Mouse (Mus musculus) lung, embryonic 16.5 days (tissue): ENCODE data around the gene Nudt3. TPM values are rescaled to one million over a fixed set of nuclear protein-coding genes. Genes with fewer than 3 reads are reported as not detected.
A peak's percentile ranks its signal among the peaks of the same experiment; 100 is the strongest.

ENCODE experiments used
- ATAC-seq: fragments of 200-750 bp; cut with Nextera tagmentation; 2 replicates; pipeline ENCODE4 v1.8.0; 2017; ENCODE audit warnings: low read depth, mild to moderate bottlenecking, moderate library complexity
- H3K27ac ChIP-seq: fragments of 300-500 bp; sonication (generic); 2 replicates; pipeline ENCODE4 v1.5.1; 2014; ENCODE audit warnings: mild to moderate bottlenecking, control low read depth, low read length
- H3K27me3 ChIP-seq: fragments of 300-500 bp; sonication (generic); 2 replicates; pipeline ENCODE4 v1.6.1; 2014; ENCODE audit warnings: low read depth, low read length, mixed read lengths; ENCODE audit not compliant: control insufficient read depth, insufficient read depth
- H3K36me3 ChIP-seq: fragments of 300-500 bp; sonication (generic); 2 replicates; pipeline ENCODE4 v1.6.1; 2014; ENCODE audit warnings: low read length; ENCODE audit not compliant: control insufficient read depth, insufficient read depth
- H3K4me1 ChIP-seq: fragments of 300-500 bp; sonication (generic); replicated peaks from 2 replicates; pipeline ENCODE4 v1.6.1; 2014; ENCODE audit warnings: low read length, mixed read lengths; ENCODE audit not compliant: control insufficient read depth, insufficient read depth
- H3K4me2 ChIP-seq: fragments of 300-500 bp; sonication (generic); 2 replicates; pipeline ENCODE4 v1.6.1; 2014; ENCODE audit warnings: low read depth, low read length, control low read depth
- H3K4me3 ChIP-seq: fragments of 300-500 bp; sonication (generic); 2 replicates; pipeline ENCODE4 v1.5.1; 2014; ENCODE audit warnings: mild to moderate bottlenecking, low read length, control low read depth
- H3K9ac ChIP-seq: fragments of 300-500 bp; sonication (generic); 2 replicates; pipeline ENCODE4 v1.6.1; 2014; ENCODE audit warnings: low read length, control low read depth
- H3K9me3 ChIP-seq: fragments of 300-500 bp; sonication (generic); 2 replicates; pipeline ENCODE4 v1.6.1; 2016; ENCODE audit warnings: low read length; ENCODE audit not compliant: control insufficient read depth
- whole genome bisulfite sequencing: fragments of 180-500 bp; shearing (Covaris S2); extraction: QIAGEN DNeasy Blood & Tissue Kit; methylation state at CpG from one replicate; pipeline ENCODE4 v1.1.7; 2014; 5-methylcytosine and 5-hydroxymethylcytosine counted together
- polyA plus RNA-seq: library from polyadenylated mRNA; unstranded; fragments of >200 nt; fragmentation: Nextera tagmentation; extraction: Ambion mirVana; gene quantifications from 2 replicates; pipeline ENCODE4 v1.2.1, GENCODE M21; 2015

The Nudt3 gene
- polyA plus RNA-seq, 1 experiment from 2014 or later = 73.6 TPM

DNA sequence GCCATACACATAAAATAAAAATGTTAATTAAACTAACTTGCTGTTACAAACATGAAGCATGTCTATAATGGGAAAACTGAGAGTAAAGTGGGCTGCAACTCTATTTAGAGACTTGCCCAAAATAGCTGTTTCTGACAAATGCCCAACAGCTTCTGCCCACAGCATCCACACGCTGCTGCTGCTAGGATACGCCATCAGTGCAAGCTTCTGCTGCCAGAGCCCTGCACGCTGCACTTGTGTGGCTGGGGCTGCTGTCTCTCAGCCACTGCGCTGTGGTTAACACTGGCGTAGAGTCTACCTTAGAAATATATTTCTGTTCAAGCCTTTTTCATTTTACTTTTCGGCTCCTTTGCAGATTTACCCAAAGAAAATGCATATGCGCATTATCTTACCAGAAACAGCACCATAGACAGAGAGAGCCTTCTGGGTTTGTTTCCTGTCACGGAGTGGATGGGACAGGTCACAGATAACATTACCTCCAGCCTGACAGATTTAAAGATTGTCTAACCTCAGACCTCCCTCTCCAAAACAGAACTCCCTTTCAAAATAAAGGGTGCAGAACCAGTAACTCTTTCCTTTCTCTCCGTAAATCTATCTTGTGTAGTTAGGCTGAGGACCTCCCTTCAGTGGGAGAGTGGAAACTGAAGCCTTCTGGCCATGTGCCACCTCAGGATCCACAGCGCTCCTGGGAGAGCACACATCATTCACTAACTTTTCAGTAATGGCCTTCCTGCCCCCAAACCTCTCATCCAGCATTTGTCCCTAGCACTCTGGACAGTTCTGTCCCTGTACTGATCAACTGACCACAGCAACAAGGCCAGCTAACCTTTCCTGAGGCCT, 12.4 kb downstream of the Nudt3 start:
- Histone ChIP-seq H3K9me3 (no peaks in the 10 kb centered on the region), H3K4me3 (no peak overlapping the region), H3K36me3 (peaks cover 3% of the 10 kb centered on the region; the same call in 1 of the 2 replicates), H3K4me1 (peaks cover 6% of the 10 kb centered on the region; the same call in 1 of the 2 replicates), H3K27me3 (no peaks in the 10 kb centered on the region), H3K27ac (no peak overlapping the region), H3K9ac (no peak overlapping the region), H3K4me2 (no peak overlapping the region)
- no peak for ATAC-seq
- 71% methylated on average over 10 of the region's 10 CpGs for WGBS

DNA sequence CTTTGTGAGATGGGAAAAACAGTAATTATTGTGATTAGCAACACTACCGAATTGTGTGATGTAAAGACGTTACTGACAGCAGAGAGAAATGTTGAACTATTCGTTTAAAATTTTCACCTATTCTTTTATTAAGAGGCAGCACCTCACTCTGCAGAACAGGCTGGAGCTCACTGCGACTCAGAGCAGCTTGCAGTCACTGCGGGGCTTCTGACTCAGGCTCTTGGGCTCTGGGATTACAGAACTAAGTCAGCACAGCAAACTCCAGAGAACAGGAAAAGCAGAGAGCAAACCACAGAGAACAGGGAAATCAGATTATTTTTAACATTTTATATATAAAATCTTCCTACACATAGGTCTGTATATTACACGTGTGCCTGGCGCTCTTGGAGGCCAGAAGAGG, 13.7 kb downstream of the Nudt3 start:
- H3K36me3 ChIP-seq = peaks cover 3% of the 10 kb centered on the region; the same call in 1 of the 2 replicates
- H3K4me1 ChIP-seq = peaks cover 6% of the 10 kb centered on the region; the same call in 1 of the 2 replicates
- H3K4me3 ChIP-seq = no peak overlapping the region
- no peaks in the 10 kb centered on the region for H3K9me3 ChIP-seq
- H3K27ac ChIP-seq = no peak overlapping the region
- H3K27me3 ChIP-seq = no peaks in the 10 kb centered on the region
- ATAC-seq = no peak
- 82% methylated on average over 7 of the region's 7 CpGs for WGBS
- H3K4me2 ChIP-seq = no peak overlapping the region
- no peak overlapping the region for H3K9ac ChIP-seq

DNA sequence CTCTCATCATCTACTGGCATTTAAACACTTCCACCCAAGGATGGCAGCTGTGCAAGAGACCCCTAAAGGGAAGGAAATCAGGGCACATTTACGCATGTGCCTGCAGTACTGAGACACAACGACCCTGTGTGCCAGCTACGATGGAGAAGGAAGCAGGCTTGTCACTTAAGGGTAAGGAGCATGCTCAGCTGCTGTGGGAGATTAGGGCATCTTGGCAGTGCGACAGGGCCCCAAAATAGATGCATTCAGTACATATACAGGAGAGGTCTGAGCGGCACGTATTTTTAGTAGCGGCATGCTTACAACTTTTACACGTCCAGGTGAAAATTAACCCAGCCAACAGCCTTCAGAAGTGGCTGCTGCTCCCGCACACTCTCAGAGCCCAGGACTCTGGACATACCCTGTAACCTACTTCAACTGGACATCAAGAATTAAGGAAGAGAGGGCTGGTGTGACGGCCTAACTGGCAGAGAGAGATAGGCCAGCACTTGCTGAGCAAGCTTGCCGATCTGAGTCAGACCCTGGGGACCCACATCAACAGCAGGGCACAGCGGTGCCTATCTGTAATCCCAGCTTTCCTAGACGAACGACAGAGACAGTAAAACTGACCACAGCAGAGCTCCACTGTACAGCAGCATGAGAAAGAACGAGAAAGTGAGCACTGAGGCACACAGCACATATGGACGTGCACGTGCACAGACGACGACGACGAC, 19.6 kb downstream of the Nudt3 start:
- H3K4me3 ChIP-seq = no peak overlapping the region
- ATAC-seq = no peak; the same call in 1 of the 2 replicates
- H3K27ac ChIP-seq = no peak overlapping the region
- H3K9ac ChIP-seq = no peak overlapping the region
- peaks cover 3% of the 10 kb centered on the region; the same call in 1 of the 2 replicates for H3K36me3 ChIP-seq
- H3K27me3 ChIP-seq = no peaks in the 10 kb centered on the region
- no peak overlapping the region for H3K4me2 ChIP-seq
- H3K4me1 ChIP-seq = peaks cover 7% of the 10 kb centered on the region
- WGBS = 71% methylated on average over 21 of the region's 21 CpGs
- no peaks in the 10 kb centered on the region for H3K9me3 ChIP-seq

DNA sequence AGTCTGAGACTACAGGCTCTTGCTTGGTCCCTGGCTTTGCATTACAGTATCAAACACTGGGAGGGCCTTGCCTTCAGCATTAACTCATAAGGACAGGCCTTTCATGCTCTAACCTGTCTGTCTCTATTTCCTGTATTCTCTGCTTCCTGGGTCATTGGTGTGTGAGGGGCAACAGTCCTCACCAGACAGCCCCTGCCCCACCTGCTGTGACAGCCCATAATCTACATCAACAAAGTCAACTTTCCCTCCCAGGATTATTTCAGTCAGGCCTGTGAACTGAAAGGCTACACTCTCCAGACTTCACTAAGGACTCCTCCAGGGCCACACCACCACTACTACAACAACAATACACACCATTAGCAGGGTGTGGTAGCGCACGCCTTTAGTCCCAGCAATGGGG, 20.3 kb downstream of the Nudt3 start:
- Histone ChIP-seq H3K9ac (no peak overlapping the region), H3K36me3 (peaks cover under 1% of the 10 kb centered on the region; the same call in 1 of the 2 replicates), H3K4me2 (no peak overlapping the region), H3K4me1 (peaks cover 7% of the 10 kb centered on the region), H3K4me3 (no peak overlapping the region), H3K27ac (no peak overlapping the region), H3K9me3 (no peaks in the 10 kb centered on the region), H3K27me3 (no peaks in the 10 kb centered on the region)
- WGBS = 90% methylated on average over 2 of the region's 2 CpGs
- no peak for ATAC-seq

DNA sequence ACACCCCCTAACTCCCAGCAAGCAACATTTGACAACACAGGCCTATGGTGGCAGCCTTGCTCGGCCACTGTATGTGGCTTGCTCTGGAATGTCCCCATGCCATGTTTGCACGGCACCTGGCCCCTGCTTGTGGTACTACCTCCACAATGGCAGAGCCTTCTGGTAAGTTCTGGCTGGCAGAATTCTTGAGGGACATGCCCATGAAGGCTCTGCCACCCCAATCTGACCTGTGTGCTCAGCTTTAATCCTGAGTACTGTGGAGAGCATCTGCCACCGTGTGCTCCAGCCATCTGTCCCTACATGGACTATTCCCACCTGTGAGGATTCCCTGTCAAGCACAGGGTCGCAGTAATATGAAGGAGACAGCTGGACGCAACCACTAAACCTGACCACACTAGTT, 22.4 kb downstream of the Nudt3 start:
- Histone ChIP-seq H3K9me3 (no peaks in the 10 kb centered on the region), H3K27ac (no peak overlapping the region), H3K27me3 (no peaks in the 10 kb centered on the region), H3K4me1 (peaks cover 17% of the 10 kb centered on the region), H3K4me3 (no peak overlapping the region), H3K9ac (no peak overlapping the region), H3K36me3 (peaks cover 4% of the 10 kb centered on the region; the same call in 1 of the 2 replicates), H3K4me2 (no peak overlapping the region)
- ATAC-seq = no peak
- 69% methylated on average over 5 of the region's 5 CpGs for WGBS

DNA sequence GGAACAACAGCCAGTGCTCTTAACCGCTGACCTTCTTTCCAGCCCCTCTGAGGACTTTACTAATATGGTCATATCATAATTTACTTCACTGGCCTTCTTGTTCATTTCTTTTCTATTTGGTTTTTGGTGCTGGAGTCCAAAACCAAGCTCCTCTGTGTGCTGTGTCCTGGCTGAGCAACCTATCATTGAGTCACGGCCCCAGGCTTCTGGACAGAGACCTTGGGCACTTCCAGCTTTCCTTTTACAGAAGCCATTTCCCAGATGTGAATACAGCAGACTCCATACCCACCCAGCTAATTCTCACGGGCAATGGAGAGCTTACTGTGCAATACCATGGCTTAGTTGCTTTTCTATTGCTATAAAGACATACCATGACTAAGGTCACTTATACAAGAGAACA, 23.0 kb downstream of the Nudt3 start:
- no peaks in the 10 kb centered on the region for H3K27me3 ChIP-seq
- no peak overlapping the region for H3K4me2 ChIP-seq
- no peaks in the 10 kb centered on the region for H3K9me3 ChIP-seq
- no peak overlapping the region for H3K27ac ChIP-seq
- H3K4me1 ChIP-seq = peaks cover 17% of the 10 kb centered on the region
- ATAC-seq = no peak
- H3K4me3 ChIP-seq = no peak overlapping the region
- no peak overlapping the region for H3K9ac ChIP-seq
- WGBS = 83% methylated on average over 3 of the region's 3 CpGs
- H3K36me3 ChIP-seq = peaks cover 7% of the 10 kb centered on the region

DNA sequence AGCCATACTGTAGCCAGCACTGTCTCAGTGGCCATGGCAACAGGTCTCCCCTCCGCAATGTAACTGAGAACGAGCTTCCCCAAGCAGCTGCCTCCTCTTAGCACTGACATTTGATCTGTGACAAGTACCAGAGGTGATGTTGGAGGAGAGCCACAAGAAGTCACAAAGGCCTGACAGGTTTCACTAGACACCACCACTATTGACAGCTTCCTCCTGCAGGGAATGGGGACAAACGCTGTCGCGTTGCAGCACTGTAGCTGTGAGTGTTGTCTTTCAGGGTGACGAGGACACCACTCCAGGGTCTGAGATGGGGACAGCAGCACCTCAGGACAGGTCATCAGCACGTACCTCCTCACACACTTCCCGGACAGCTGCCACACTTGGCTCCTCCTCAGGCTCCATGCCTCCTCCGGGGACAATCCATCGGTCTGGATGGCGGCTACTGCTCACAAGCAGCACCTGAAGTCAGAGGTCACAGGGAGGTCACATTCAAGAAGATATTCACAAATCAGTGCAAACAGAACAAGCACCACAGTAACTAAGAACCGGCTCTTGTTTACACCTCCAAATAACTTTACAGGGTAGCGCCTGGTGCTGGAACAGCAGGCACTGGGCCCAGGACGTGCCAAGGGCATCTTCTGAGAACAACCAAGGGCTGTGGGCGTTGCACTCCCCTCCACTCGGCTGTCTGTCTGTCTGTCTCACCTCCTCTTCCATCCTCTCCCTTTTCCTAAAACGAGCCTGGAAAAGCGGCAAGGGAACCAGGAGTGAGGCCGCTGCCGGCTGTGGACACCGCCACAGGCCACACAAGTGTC, 26.7 kb downstream of the Nudt3 start:
- Histone ChIP-seq H3K9me3 (no peaks in the 10 kb centered on the region), H3K27ac (peak overlapping the region; percentile 33; the same call in 1 of the 2 replicates), H3K4me2 (no peak overlapping the region), H3K4me3 (no peak overlapping the region), H3K27me3 (no peaks in the 10 kb centered on the region), H3K4me1 (peaks cover 10% of the 10 kb centered on the region), H3K36me3 (peaks cover 24% of the 10 kb centered on the region), H3K9ac (no peak overlapping the region)
- WGBS = 41% methylated on average over 21 of the region's 21 CpGs
- ATAC-seq = peak; percentile 34; the same call in 1 of the 2 replicates

DNA sequence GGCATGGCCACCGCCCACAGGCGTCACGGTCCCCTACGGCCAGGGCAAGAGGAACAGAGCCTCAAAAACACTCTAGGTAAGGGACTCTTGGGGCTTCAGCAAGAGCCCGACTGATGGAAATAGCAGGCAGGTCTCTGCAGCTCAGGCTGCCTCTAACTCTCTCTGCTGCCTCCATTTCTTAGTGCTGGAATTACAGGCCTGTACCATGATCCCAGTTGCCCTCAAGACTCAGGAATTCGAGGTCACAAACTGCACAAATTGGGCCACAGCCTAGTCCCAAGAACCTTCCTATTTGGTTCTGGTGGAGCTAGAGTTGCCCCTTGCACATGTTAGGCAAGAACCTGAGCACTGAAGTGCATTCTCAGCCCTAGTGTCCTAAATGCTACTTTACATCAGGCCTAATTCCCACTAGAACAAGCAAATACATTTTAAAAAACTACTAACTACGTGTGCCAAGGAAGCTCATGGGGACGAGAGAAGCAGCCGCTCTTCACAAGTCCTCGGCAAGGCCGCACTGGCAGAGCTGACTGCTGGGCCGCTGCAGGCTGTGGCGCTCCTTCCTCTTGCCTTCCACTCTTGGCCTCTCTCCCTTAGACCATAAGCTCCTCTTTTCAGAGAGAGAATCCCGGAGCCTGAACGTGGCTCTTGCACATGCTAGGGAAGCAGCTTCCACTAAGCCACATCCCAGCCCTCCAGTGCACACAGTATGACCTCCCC, 27.5 kb downstream of the Nudt3 start:
- H3K9ac ChIP-seq = no peak overlapping the region
- H3K4me1 ChIP-seq = peaks cover 10% of the 10 kb centered on the region
- H3K36me3 ChIP-seq = peaks cover 24% of the 10 kb centered on the region
- ATAC-seq = no peak; the same call in 1 of the 2 replicates
- H3K27ac ChIP-seq = peak overlapping the region; percentile 33; the same call in 1 of the 2 replicates
- no peak overlapping the region for H3K4me2 ChIP-seq
- H3K4me3 ChIP-seq = no peak overlapping the region
- H3K27me3 ChIP-seq = no peaks in the 10 kb centered on the region
- WGBS = 67% methylated on average over 15 of the region's 15 CpGs
- H3K9me3 ChIP-seq = no peaks in the 10 kb centered on the region
